Mouse (Mus musculus): ENCODE data around the gene Trappc1.

Trappc1 gene

GRCm38 (mm10) chr11:69370817-69371215 is 47.0 kb downstream of the Trappc1 start:
- no peak for DNase-seq

DNA sequence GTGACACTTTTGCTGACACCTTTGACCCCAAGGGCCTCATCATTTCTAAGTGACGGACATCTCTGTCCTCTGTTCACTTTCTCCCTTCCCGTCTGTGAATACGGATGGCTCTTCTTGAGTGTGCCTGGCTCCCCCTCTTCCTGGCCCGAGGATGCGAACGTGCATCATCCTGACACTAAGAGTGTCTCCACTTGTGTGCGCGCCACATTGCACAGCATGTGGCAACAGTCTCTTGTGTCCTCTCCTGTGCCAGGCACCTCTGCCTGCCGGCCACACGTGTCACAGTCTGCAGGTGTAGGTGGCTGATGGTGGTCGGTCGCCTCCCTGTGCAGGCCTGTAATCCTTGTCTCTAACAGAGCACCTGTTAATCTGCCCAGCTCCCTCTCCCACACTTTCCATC is 47.8 kb downstream of the Trappc1 start:
- DNase-seq: no peak

DNA sequence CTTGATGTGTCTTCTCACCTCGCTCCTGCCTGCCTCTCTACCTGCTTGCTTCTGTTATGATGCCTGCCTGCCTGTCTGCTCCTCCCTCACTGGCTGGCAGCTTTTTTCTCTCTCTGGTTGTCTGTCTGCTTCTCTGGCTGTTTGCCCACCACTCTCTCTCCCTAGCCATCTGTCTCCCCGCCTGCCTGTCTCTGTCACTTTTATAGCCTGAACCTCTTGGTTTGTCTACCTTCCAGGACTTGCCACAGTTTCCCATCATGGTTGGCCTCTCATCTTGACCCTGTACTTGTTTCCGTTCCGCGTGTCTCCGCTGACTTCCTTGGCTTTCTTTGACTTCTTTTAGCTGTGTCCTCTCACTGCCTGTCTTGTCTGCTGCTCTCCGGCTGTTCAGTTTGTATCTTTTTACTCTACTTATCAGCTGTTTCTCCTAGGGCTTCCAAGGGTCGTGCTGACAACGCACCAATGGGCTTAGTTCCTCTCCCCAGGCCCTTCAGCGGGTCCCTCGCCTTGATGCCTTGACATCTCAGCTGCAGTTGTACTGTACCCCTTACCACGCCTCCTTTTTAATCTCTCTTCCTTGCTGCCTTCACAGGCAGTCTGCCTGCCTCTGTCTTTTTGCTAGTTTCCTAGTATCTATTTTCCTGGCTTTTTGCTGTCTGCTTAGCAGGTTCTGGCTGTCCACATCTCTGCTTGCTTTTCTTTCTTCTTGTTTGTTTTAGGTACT is 48.4 kb downstream of the Trappc1 start:
- DNase-seq: no peak

- DNase-seq: no peak
Observed at GRCm38 (mm10) chr11:69372780-69373170, 49.0 kb downstream of the Trappc1 start.

DNA sequence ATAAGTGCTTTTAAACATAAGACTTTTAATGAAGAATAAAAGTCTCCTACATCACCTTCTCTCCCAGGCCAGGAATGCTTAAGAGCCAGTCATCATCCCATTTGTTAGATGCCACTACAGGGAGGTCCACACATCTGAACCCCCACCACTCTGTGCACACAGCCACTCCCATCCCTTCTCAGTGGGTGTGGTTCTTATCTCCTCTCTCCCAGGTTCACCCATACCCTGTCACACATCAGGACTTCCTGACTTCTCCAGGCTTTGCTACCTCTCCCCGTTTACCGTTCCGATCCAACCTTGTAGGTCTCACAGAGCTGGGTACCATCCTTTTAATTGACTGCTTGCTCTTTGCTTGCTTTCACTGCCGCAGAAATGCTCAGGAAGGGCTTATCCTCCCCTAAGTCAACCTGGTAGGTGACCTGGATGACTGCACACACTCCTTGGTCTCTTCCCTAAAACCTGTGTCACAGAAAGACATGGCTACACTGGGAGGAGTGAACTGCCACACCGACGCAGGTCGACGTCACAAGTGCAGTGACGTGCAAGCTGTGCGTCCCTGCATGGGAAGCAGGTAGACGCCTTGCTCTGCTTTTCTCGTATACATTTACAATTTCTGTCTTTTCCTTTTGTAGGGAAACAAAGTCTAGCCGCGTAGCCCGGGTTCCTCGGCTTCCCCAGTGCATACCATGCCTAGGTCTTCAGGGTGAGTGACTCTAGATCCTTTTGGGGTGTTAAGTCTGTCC is 49.6 kb downstream of the Trappc1 start:
- no peak for DNase-seq
